Mouse (Mus musculus) liver, postnatal 0 days (tissue): ENCODE measurements around the gene Zbtb43.

ENCODE experiments used
- CTCF ChIP-seq: sonication (generic); IDR thresholded peaks from 2 replicates; pipeline ENCODE4 v1.5.1; 2016; ENCODE audit warnings: antibody characterized with exemption, low read depth
- EP300 ChIP-seq: IDR thresholded peaks from 2 replicates; pipeline ENCODE4 v1.6.1; 2016; ENCODE audit warnings: antibody characterized with exemption, low read depth, mild to moderate bottlenecking

- no peak for TF ChIP-seq EP300
- no peak for TF ChIP-seq CTCF
Measured at GRCm38 (mm10) chr2:33400541-33400940, 67.8 kb downstream of the Zbtb43 start.
